Mouse (Mus musculus) A20 (cell line): Measurements from ENCODE around the gene Plxnc1.

Experiments
- DNase-seq: peaks from one replicate; pipeline ENCODE4 v3.0.0-alpha.2; 2011; ENCODE audit warnings: low read depth, low spot score

Plxnc1 gene

DNA sequence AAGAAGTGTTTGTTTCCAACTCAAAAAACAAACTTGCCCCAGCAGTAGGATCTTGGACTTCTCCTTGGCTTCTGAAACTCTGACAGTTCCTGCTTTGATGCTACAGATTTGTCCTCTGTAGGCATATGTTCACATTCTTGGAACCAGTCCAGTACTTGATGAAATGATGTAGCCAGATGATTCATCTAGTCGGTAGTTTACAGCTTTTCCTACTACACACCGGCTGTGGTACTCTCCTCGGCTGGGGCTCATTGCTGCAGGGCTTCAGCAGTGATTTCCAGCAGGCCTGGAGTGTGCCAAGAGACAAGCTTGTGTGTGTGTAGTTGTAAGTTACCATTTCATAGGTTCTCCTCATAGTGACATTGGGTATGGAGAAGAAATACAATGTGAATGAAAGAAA is 173.1 kb downstream of the Plxnc1 start:
- no peak for DNase-seq

DNA sequence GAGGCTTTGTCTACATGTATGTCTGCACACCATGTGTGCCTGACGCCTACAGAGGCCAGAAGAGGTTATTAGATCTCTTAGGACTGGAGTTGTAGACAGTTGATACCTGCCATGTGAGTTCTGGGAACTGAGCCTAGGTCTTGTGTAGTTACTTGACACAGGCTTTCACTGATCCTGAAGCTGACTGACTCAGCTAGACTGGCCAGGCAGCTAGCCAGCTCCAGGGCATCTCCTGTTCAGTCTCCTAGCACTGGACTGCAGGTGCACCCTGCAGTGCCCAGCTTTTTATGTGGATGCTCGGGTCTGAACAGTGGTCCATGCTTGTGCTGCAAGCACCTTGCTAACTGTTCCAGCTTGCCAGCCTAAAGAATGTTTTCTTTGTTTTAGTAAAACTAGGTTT is 197.6 kb downstream of the Plxnc1 start:
- DNase-seq = no peak

DNA sequence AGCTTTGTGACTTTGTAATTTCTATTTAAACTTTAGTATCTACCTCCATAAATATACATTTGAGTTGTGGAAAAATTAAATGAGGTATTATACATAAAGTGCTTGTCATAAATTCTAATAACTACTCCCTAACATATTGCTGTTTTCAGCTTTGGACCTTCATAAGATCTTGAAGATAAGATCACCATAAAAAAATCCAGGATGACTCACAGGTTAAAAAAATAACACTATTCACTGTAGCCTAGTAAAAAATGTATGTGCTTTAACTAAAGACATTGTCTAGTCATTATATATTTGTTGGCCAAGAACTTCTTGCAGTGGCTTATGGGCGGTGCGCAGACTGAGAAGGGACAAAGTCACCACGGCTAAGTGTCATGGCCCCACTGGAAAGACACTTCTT is 203.2 kb downstream of the Plxnc1 start:
- DNase-seq = no peak
